In genomic region chr2:114186924-114187323, GRCm38 (mm10) we compare ENCODE assay signal across 8 mouse cellular contexts. TPM values are rescaled to one million over a fixed set of nuclear protein-coding genes. Genes with fewer than 3 reads are reported as not detected.
DNase-seq lines count a peak whose midpoint lies in the region; ATAC-seq lines count a peak whose summit lies in the region.
"Not testable (repeated sequence)": the region's sequence is repeated elsewhere in the genome, so short reads cannot be mapped to it uniquely, and the experiment has no call there.

Gene Aqr (minus strand): TSS chr2:114187024.

- ATAC-seq in embryonic facial prominence, embryonic 14.5 days (ENCODE audit: low read depth); hematopoietic stem cell, adult 5-6 weeks (replicated peaks in 1 of 2; ENCODE audit: insufficient read depth in 1 of 2, low FRiP score in 2 of 2, low TSS enrichment in 1 of 2, low read depth in 1 of 2, poor library complexity in 2 of 2, severe bottlenecking in 2 of 2); limb, embryonic 13.5 days (ENCODE audit: low FRiP score, low read depth); stomach, embryonic 14.5 days (ENCODE audit: insufficient number of reproducible peaks, insufficient read depth, low FRiP score, low read depth): not testable (repeated sequence)

- not testable (repeated sequence) for H3K9ac ChIP-seq in embryonic facial prominence, embryonic 14.5 days (ENCODE audit: low read depth, low read length); limb, embryonic 13.5 days; stomach, embryonic 14.5 days (replicated peaks; ENCODE audit: low read depth, low read length)

- not testable (repeated sequence) for H3K9me3 ChIP-seq in embryonic facial prominence, embryonic 14.5 days (ENCODE audit: control insufficient read depth, low read length); limb, embryonic 13.5 days; midbrain, embryonic 10.5 days (replicated peaks); stomach, embryonic 14.5 days (ENCODE audit: control insufficient read depth, low read depth, low read length)

- not testable (repeated sequence) for DNase-seq in adrenal gland, adult 18-20 months (ENCODE audit: low spot score in 2 of 2); embryonic facial prominence, embryonic 14.5 days (ENCODE audit: low spot score); gastrocnemius, postnatal 4 days (ENCODE audit: low spot score in 2 of 2); large intestine, adult 2 months (ENCODE audit: low read depth, low spot score); midbrain, embryonic 10.5 days (ENCODE audit: low spot score)

- H3K4me1 ChIP-seq in embryonic facial prominence, embryonic 14.5 days (ENCODE audit: control insufficient read depth, insufficient read depth, low read length); limb, embryonic 13.5 days; midbrain, embryonic 10.5 days; stomach, embryonic 14.5 days (ENCODE audit: control insufficient read depth, insufficient read depth, low read length): not testable (repeated sequence)

- H3K4me3 ChIP-seq in embryonic facial prominence, embryonic 14.5 days (ENCODE audit: low read depth, low read length); limb, embryonic 13.5 days; midbrain, embryonic 10.5 days; stomach, embryonic 14.5 days (ENCODE audit: low read depth, low read length): not testable (repeated sequence)

- H3K27ac ChIP-seq in embryonic facial prominence, embryonic 14.5 days (replicated peaks; ENCODE audit: low read depth, low read length); limb, embryonic 13.5 days; midbrain, embryonic 10.5 days (replicated peaks); stomach, embryonic 14.5 days (ENCODE audit: low read length): not testable (repeated sequence)

- H3K27me3 ChIP-seq in embryonic facial prominence, embryonic 14.5 days (replicated peaks; ENCODE audit: control insufficient read depth, insufficient read depth, low read length); limb, embryonic 13.5 days; midbrain, embryonic 10.5 days (ENCODE audit: low read depth, poor library complexity, severe bottlenecking); stomach, embryonic 14.5 days (ENCODE audit: control insufficient read depth, insufficient read depth, low read length): not testable (repeated sequence)

- H3K4me2 ChIP-seq in embryonic facial prominence, embryonic 14.5 days (ENCODE audit: low read depth, low read length); limb, embryonic 13.5 days (replicated peaks); stomach, embryonic 14.5 days (replicated peaks; ENCODE audit: low read depth, low read length): not testable (repeated sequence)

- 89% methylated on average over 1 of the region's 6 CpGs for WGBS in embryonic facial prominence, embryonic 14.5 days
- 76% methylated on average over 1 of the region's 6 CpGs for WGBS in large intestine, adult 2 months
- 82% methylated on average over 1 of the region's 6 CpGs for WGBS in limb, embryonic 13.5 days
- WGBS in midbrain, embryonic 10.5 days: 88% methylated on average over 1 of the region's 6 CpGs
- WGBS in stomach, embryonic 14.5 days: 80% methylated on average over 1 of the region's 6 CpGs

- not testable (repeated sequence) for H3K36me3 ChIP-seq in embryonic facial prominence, embryonic 14.5 days (ENCODE audit: control insufficient read depth, insufficient read depth, low read length); limb, embryonic 13.5 days; midbrain, embryonic 10.5 days; stomach, embryonic 14.5 days (ENCODE audit: control insufficient read depth, insufficient read depth, low read length)

RNA-seq across cellular contexts. Expression of gene Aqr, which starts in this region (rescaled TPM):
- total RNA-seq in adrenal gland, adult 18-20 months (2021): 10 to 100 TPM; 30.9 to 34.2 TPM
- polyA plus RNA-seq in embryonic facial prominence, embryonic 14.5 days (2014; fragmentation: Nextera tagmentation; extraction: Ambion mirVana): 44.9 and 48.3 TPM in 2 replicates
- 10 to 100 TPM; 20.8 to 25.5 TPM for total RNA-seq in gastrocnemius, postnatal 4 days (2021)
- total RNA-seq in hematopoietic stem cell, adult 5-6 weeks (2017): 60.8 and 63.6 TPM in 2 replicates
- polyA plus RNA-seq in large intestine, adult 2 months (2012; rRNA removed): 13.0 and 19.1 TPM in 2 replicates
- polyA plus RNA-seq in limb, embryonic 13.5 days (2015; fragmentation: Nextera tagmentation; extraction: Ambion mirVana): 45.1 and 50.1 TPM in 2 replicates
- 45.2 and 49.9 TPM in 2 replicates for polyA plus RNA-seq in midbrain, embryonic 10.5 days (2016; fragmentation: Nextera tagmentation; extraction: Ambion mirVana)
- 54.1 and 59.0 TPM in 2 replicates for polyA plus RNA-seq in stomach, embryonic 14.5 days (2014; fragmentation: Nextera tagmentation; extraction: Ambion mirVana)
